In the genomic region with DNA sequence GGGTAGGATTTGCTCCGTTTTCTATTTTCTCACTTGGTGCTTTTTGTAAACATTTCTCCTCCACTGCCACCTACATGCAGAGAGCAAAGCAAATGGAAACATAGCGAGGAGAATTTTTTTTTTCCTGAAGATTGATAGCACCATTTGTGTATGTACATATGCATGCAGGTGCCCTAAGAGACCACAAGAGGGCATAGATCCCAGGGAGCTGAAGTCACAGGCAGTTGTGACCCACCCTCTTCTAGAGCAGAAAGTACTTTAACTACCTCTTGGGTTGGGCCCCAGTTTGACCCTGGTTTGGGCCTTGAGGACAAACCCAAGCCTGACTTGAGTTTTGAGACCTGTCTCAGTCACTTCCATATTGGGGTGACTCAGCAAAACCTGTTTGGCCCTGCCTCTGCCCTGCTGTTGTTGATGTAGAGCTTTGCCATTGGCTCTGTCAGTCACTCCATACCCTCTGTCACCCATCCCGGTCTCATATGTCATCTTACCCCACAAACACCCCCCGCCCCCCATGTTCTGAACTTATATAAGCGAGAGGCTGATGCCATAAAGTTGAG, we compare ENCODE assay signal across 19 mouse cellular contexts. TPM values are rescaled to one million over a fixed set of nuclear protein-coding genes. Genes with fewer than 3 reads are reported as not detected.
DNase-seq lines count a peak whose midpoint lies in the region; ATAC-seq and TF ChIP-seq lines count a peak whose summit lies in the region.
"Had no signal": no experiment of that assay in that cellular context is flagged by ENCODE, and none has a peak within 500 bp of the region (broad histone marks: within the 10 kb centered on the region; RNA-seq: fewer than 3 reads in every experiment).

No protein-coding gene starts in this region.

- H3K27me3 ChIP-seq in heart, embryonic 12.5 days (replicated peaks): no peaks in the 10 kb centered on the region
- H3K27me3 ChIP-seq in midbrain, postnatal 0 days (ENCODE audit: insufficient read depth, low read length): no peaks in the 10 kb centered on the region
- H3K27me3 ChIP-seq in midbrain, embryonic 10.5 days (ENCODE audit: low read depth, poor library complexity, severe bottlenecking): no peaks in the 10 kb centered on the region
- no peaks in the 10 kb centered on the region for H3K27me3 ChIP-seq in thymus, adult 2 months (ENCODE audit: control insufficient read depth, insufficient read depth, low read length)
- H3K27me3 ChIP-seq: hindbrain, embryonic 12.5 days had no signal

- no peak for ATAC-seq in heart, embryonic 12.5 days (ENCODE audit: insufficient number of reproducible peaks, low FRiP score)
- ATAC-seq in midbrain, postnatal 0 days (ENCODE audit: low FRiP score): no peak
- ATAC-seq: forebrain, embryonic 14.5 days had no signal

- H3K4me3 ChIP-seq in heart, embryonic 12.5 days: no peak overlapping the region
- H3K4me3 ChIP-seq in midbrain, postnatal 0 days (ENCODE audit: low read depth, low read length): no peak overlapping the region
- no peak overlapping the region for H3K4me3 ChIP-seq in midbrain, embryonic 10.5 days
- H3K4me3 ChIP-seq in thymus, adult 2 months (ENCODE audit: control insufficient read depth, insufficient read depth, low read length): no peak overlapping the region
- H3K4me3 ChIP-seq: hindbrain, embryonic 12.5 days had no signal

- no peaks in the 10 kb centered on the region for H3K4me1 ChIP-seq in heart, embryonic 12.5 days (replicated peaks)
- H3K4me1 ChIP-seq in midbrain, postnatal 0 days (ENCODE audit: insufficient read depth, low read length): no peaks in the 10 kb centered on the region
- 0 out of 2 replicates have a peak, but pooled peaks cover 5% of the 10 kb centered on the region for H3K4me1 ChIP-seq in midbrain, embryonic 10.5 days
- peaks cover 22% of the 10 kb centered on the region for H3K4me1 ChIP-seq in thymus, adult 2 months (replicated peaks; ENCODE audit: control insufficient read depth, insufficient read depth, low read length)
- H3K4me1 ChIP-seq: hindbrain, embryonic 12.5 days had no signal

- H3K36me3 ChIP-seq in heart, embryonic 12.5 days: no peaks in the 10 kb centered on the region
- no peaks in the 10 kb centered on the region for H3K36me3 ChIP-seq in midbrain, postnatal 0 days (ENCODE audit: insufficient read depth, low read length)
- H3K36me3 ChIP-seq in midbrain, embryonic 10.5 days: no peaks in the 10 kb centered on the region
- H3K36me3 ChIP-seq in thymus, adult 2 months (ENCODE audit: control insufficient read depth, insufficient read depth, low read length): no peaks in the 10 kb centered on the region
- H3K36me3 ChIP-seq: hindbrain, embryonic 12.5 days had no signal

- no peak overlapping the region for H3K27ac ChIP-seq in heart, embryonic 12.5 days (ENCODE audit: poor library complexity, severe bottlenecking)
- H3K27ac ChIP-seq in midbrain, postnatal 0 days (ENCODE audit: low read depth, low read length): no peak overlapping the region
- no peak overlapping the region for H3K27ac ChIP-seq in midbrain, embryonic 10.5 days (replicated peaks)
- H3K27ac ChIP-seq in thymus, adult 2 months (ENCODE audit: control insufficient read depth, insufficient read depth, low read length): no peak overlapping the region
- H3K27ac ChIP-seq: hindbrain, embryonic 12.5 days; liver, embryonic 14.5 days; macrophage had no signal

- no peak for TF ChIP-seq POLR2A in thymus, adult 2 months (IDR thresholded peaks at IDR 0.05; ENCODE audit: control insufficient read depth, extremely low read depth, insufficient read depth, low read length, poor library complexity)

- no peak overlapping the region for H3K4me2 ChIP-seq in heart, embryonic 12.5 days
- no peak overlapping the region for H3K4me2 ChIP-seq in midbrain, postnatal 0 days (ENCODE audit: low read depth, low read length, poor library complexity, severe bottlenecking)
- H3K4me2 ChIP-seq: heart, embryonic 11.5 days; hindbrain, embryonic 12.5 days; midbrain, embryonic 11.5 days had no signal

- DNase-seq in heart, adult 11 months: peak; percentile 36
- no peak for DNase-seq in midbrain, postnatal 0 days (ENCODE audit: low spot score)
- DNase-seq in midbrain, embryonic 10.5 days (ENCODE audit: low spot score): no peak
- peak; percentile 20 for DNase-seq in WW6 (ENCODE audit: low read depth, low spot score)
- DNase-seq in thymus, adult 2 months: no peak
- DNase-seq in gastrocnemius, postnatal 25 days: no peak
- DNase-seq in layer of hippocampus, adult 18-20 months (ENCODE audit: low spot score in 2 of 2): no peak
- DNase-seq: adrenal gland, postnatal 14 days; cerebellum, adult 9-10 months; heart, postnatal 10 days; kidney, adult 2 months; kidney, postnatal 10 days had no signal

- H3K9ac ChIP-seq in heart, embryonic 12.5 days: no peak overlapping the region
- no peak overlapping the region for H3K9ac ChIP-seq in midbrain, postnatal 0 days (replicated peaks; ENCODE audit: low read length, poor library complexity, severe bottlenecking)
- H3K9ac ChIP-seq: hindbrain, embryonic 12.5 days; liver, embryonic 14.5 days had no signal

- H3K9me3 ChIP-seq in heart, embryonic 12.5 days (replicated peaks): no peaks in the 10 kb centered on the region
- H3K9me3 ChIP-seq in midbrain, postnatal 0 days (ENCODE audit: low read length): no peaks in the 10 kb centered on the region
- no peaks in the 10 kb centered on the region for H3K9me3 ChIP-seq in midbrain, embryonic 10.5 days (replicated peaks)
- H3K9me3 ChIP-seq: hindbrain, embryonic 12.5 days had no signal

- WGBS in heart, embryonic 12.5 days: 89% methylated on average over 5 of the region's 5 CpGs
- WGBS in midbrain, postnatal 0 days: 93% methylated on average over 5 of the region's 5 CpGs
- WGBS in midbrain, embryonic 10.5 days: 87% methylated on average over 5 of the region's 5 CpGs
- 97% methylated on average over 5 of the region's 5 CpGs for WGBS in thymus, adult 2 months

- peak; percentile 22; the same call in 1 of the 2 replicates for TF ChIP-seq CTCF in midbrain, postnatal 0 days (IDR thresholded peaks at IDR 0.05)
- no peak for TF ChIP-seq CTCF in thymus, adult 2 months (IDR thresholded peaks at IDR 0.05; ENCODE audit: borderline replicate concordance, control insufficient read depth, extremely low read depth, insufficient read depth, low read length, poor library complexity)

RNA-seq across cellular contexts. Expression of a gene that starts 9.7 kb away (rescaled TPM):
- 5.3 and 5.7 TPM in 2 replicates for polyA plus RNA-seq in heart, embryonic 12.5 days (2016; fragmentation: Nextera tagmentation; extraction: Ambion mirVana)
- total RNA-seq in midbrain, postnatal 0 days (2014; rRNA removed): 61.2 and 65.0 TPM in 2 replicates
- 16.5 and 20.6 TPM in 2 replicates for polyA plus RNA-seq in midbrain, postnatal 0 days (2015; fragmentation: Nextera tagmentation; extraction: Ambion mirVana)
- polyA plus RNA-seq in midbrain, embryonic 10.5 days (2016; fragmentation: Nextera tagmentation; extraction: Ambion mirVana): 3.0 and 4.7 TPM in 2 replicates
- polyA plus RNA-seq in thymus, adult 2 months (2012; rRNA removed): 39.6 and 57.2 TPM in 2 replicates
- 1 to 10 TPM; 1.4 to 1.8 TPM for total RNA-seq in gastrocnemius, postnatal 25 days (2021)
- 100 to 1,000 TPM; 115 to 122 TPM for total RNA-seq in layer of hippocampus, adult 18-20 months (2021)

Comparison
In these comparisons a context has a peak if more than half of its experiments do, and no peak if none do; other contexts are left out.
1. DNase-seq: peak in heart, adult 11 months (single experiment) and WW6 (single experiment); none in midbrain, postnatal 0 days (single experiment), midbrain, embryonic 10.5 days (single experiment), thymus, adult 2 months (single experiment), gastrocnemius, postnatal 25 days (single experiment) and layer of hippocampus, adult 18-20 months (0 of 2).